Mouse (Mus musculus): ENCODE measurements around the gene Tox2. TPM values are rescaled to one million over a fixed set of nuclear protein-coding genes. Genes with fewer than 3 reads are reported as not detected.

The Tox2 gene
- total RNA-seq, 1 experiment = 0.36 TPM

DNA sequence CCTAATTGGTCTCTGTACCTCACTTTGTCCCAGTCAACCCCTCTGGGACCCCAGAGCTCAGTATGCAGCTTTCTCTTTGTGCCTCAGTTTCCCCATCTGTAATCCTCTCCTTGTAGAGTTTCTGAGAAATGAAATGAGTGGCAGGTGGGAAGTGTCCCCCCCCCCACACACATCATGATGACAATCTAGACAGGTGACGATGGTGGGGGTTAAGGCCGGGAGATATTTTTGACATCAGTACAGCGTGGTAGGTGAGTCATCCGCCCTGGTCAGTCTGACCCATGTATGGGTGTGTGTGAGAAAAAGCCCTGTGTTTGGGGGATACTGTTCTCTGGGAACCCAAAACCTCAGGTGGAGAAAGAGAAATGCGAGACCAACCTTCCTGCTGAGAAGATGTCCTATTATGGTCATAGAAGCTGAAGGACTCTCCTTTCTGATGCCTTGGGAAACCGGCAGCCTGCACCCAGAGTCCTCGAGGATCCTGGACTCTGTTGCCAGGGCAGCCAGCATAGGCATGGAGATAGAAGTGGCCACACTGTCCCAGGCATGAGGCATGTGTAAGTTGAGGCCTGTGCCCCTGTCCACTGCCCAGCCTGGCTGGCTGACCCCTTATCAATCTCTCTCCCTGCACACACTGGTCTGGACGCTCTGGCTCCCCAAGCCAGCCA lies 144.7 kb downstream of the Tox2 start:
- DNase-seq (ENCODE audit: low read depth, low spot score) = no peak
- TF ChIP-seq ZC3H11A (IDR thresholded peaks at IDR 0.05; ENCODE audit: borderline replicate concordance, low read depth, low read length) (no peak), HCFC1 (IDR thresholded peaks at IDR 0.05; ENCODE audit: borderline replicate concordance, insufficient read depth, low read length) (no peak), ZNF384 (IDR thresholded peaks at IDR 0.05; ENCODE audit: low read depth, low read length) (no peak), CHD2 (IDR thresholded peaks at IDR 0.05; ENCODE audit: low read depth, low read length) (no peak), MAFK (IDR thresholded peaks at IDR 0.05; ENCODE audit: insufficient read depth, low read depth, low read length) (no peak)
- Histone ChIP-seq H3K9me3 (ENCODE audit: control insufficient read depth, insufficient read depth, low read depth, low read length) (no peaks in the 10 kb centered on the region), H3K4me3 (ENCODE audit: insufficient read depth in 1 of 2, low read depth in 1 of 2, low read length in 2 of 2, poor library complexity in 1 of 2, severe bottlenecking in 1 of 2) (no peak overlapping the region), H3K36me3 (ENCODE audit: control insufficient read depth, insufficient read depth, low read length, poor library complexity, severe bottlenecking) (no peaks in the 10 kb centered on the region), H3K27ac (ENCODE audit: insufficient read depth, low read depth, low read length, poor library complexity, severe bottlenecking) (no peak overlapping the region), H3K9ac (ENCODE audit: insufficient read depth, low read depth, low read length, poor library complexity, severe bottlenecking) (no peak overlapping the region), H3K4me1 (ENCODE audit: control insufficient read depth in 2 of 2, insufficient read depth in 2 of 2, low read length in 2 of 2, poor library complexity in 1 of 2) (no peaks in the 10 kb centered on the region)
- in situ Hi-C loops (cut with MboI; ENCODE audit: low sequenced_read_pairs in 2 of 2, unreplicated experiment in 2 of 2) = loop anchor here in 1 of 2 experiments (25.0 kb wide), 1 partner anchor 385 kb away; no protein-coding TSS in a partner anchor

DNA sequence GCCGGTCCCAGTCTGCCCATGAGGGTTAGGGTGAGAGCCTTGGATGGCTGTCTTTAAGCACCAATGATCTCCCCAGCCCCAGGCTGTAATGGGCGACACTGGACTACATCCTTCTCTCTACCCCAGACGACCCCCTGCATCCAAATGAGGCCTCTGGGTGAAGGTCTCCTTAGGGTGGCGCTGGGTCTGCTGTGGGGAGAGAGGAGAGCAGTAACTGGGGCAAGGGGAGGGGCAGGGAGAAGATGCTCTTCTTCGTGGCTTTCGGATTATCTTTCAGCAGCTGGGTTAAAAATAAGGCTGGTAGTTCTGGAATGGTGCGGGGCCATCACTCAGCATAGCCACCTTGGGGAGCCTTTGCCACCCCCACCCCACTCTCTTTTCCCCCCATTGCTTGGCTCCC lies 145.8 kb downstream of the Tox2 start:
- TF ChIP-seq HCFC1 (IDR thresholded peaks at IDR 0.05; ENCODE audit: borderline replicate concordance, insufficient read depth, low read length) = no peak
- TF ChIP-seq ZNF384 (IDR thresholded peaks at IDR 0.05; ENCODE audit: low read depth, low read length) = no peak
- TF ChIP-seq MAFK (IDR thresholded peaks at IDR 0.05; ENCODE audit: insufficient read depth, low read depth, low read length) = no peak
- TF ChIP-seq ZC3H11A (IDR thresholded peaks at IDR 0.05; ENCODE audit: borderline replicate concordance, low read depth, low read length) = no peak
- no peak for TF ChIP-seq CHD2 (IDR thresholded peaks at IDR 0.05; ENCODE audit: low read depth, low read length)
- in situ Hi-C loops (cut with MboI; ENCODE audit: low sequenced_read_pairs in 2 of 2, unreplicated experiment in 2 of 2) = loop anchor here in 1 of 2 experiments (25.0 kb wide), 1 partner anchor 386 kb away; no protein-coding TSS in a partner anchor
- H3K4me1 ChIP-seq (ENCODE audit: control insufficient read depth in 2 of 2, insufficient read depth in 2 of 2, low read length in 2 of 2, poor library complexity in 1 of 2) = 0 out of 4 replicates have a peak, but pooled peaks cover 0 to 2% of the 10 kb centered on the region in 2 experiments
- no peak for DNase-seq (ENCODE audit: low read depth, low spot score)
- no peak overlapping the region for H3K4me3 ChIP-seq (ENCODE audit: insufficient read depth in 1 of 2, low read depth in 1 of 2, low read length in 2 of 2, poor library complexity in 1 of 2, severe bottlenecking in 1 of 2)
- H3K27ac ChIP-seq (ENCODE audit: insufficient read depth, low read depth, low read length, poor library complexity, severe bottlenecking) = no peak overlapping the region
- no peaks in the 10 kb centered on the region for H3K9me3 ChIP-seq (ENCODE audit: control insufficient read depth, insufficient read depth, low read depth, low read length)
- no peaks in the 10 kb centered on the region for H3K36me3 ChIP-seq (ENCODE audit: control insufficient read depth, insufficient read depth, low read length, poor library complexity, severe bottlenecking)
- H3K9ac ChIP-seq (ENCODE audit: insufficient read depth, low read depth, low read length, poor library complexity, severe bottlenecking) = no peak overlapping the region

DNA sequence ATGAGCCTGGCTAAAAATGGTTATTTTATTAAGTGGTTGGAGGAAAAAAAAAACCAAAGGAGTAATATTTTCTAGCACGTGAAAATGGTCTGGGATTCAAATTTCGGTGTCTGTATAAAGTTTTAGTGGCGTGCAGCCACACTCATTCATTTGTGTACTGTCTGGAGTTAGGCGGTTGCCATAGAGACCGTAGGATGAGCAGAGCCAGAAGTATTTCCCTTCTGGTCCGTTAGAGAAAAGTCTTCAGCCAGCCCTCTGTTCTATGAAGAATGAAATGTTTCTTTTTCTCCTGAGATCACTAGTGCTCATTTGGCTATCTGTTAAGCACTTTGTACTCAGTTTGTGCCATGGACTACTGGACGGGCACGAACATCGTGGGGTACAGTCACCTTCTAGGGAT lies 146.5 kb downstream of the Tox2 start:
- H3K4me1 ChIP-seq (ENCODE audit: control insufficient read depth in 2 of 2, insufficient read depth in 2 of 2, low read length in 2 of 2, poor library complexity in 1 of 2) = 0 out of 4 replicates have a peak, but pooled peaks cover 0 to 2% of the 10 kb centered on the region in 2 experiments
- DNase-seq (ENCODE audit: low read depth, low spot score) = no peak

DNA sequence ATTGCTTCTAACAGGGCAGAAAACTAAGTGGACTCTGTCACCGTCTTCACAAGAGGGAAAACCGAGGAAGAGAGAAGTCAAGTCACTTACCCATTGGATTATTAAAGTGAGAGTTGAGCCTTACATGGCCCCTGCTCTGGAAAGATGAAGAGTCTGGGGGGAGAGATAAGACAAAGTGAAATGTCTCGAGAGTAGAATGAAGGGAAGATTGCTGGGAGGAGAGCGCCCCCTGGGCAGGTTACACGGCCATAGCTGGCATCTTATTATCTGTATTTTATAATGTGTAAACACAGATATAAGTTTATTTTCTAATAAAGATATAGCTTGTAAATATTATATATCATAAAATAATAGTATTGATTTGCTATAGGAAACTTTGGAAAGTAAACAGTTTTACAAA lies 147.5 kb downstream of the Tox2 start:
- Histone ChIP-seq H3K9me3 (ENCODE audit: control insufficient read depth, insufficient read depth, low read depth, low read length) (no peaks in the 10 kb centered on the region), H3K9ac (ENCODE audit: insufficient read depth, low read depth, low read length, poor library complexity, severe bottlenecking) (no peak overlapping the region), H3K4me3 (ENCODE audit: insufficient read depth in 1 of 2, low read depth in 1 of 2, low read length in 2 of 2, poor library complexity in 1 of 2, severe bottlenecking in 1 of 2) (no peak overlapping the region), H3K27ac (ENCODE audit: insufficient read depth, low read depth, low read length, poor library complexity, severe bottlenecking) (no peak overlapping the region), H3K36me3 (ENCODE audit: control insufficient read depth, insufficient read depth, low read length, poor library complexity, severe bottlenecking) (no peaks in the 10 kb centered on the region), H3K4me1 (ENCODE audit: control insufficient read depth in 2 of 2, insufficient read depth in 2 of 2, low read length in 2 of 2, poor library complexity in 1 of 2) (0 out of 4 replicates have a peak, but pooled peaks cover 0 to 2% of the 10 kb centered on the region in 2 experiments)
- in situ Hi-C loops (cut with MboI; ENCODE audit: low sequenced_read_pairs in 2 of 2, unreplicated experiment in 2 of 2) = no loop called here
- TF ChIP-seq ZC3H11A (IDR thresholded peaks at IDR 0.05; ENCODE audit: borderline replicate concordance, low read depth, low read length) (no peak), ZNF384 (IDR thresholded peaks at IDR 0.05; ENCODE audit: low read depth, low read length) (no peak), HCFC1 (IDR thresholded peaks at IDR 0.05; ENCODE audit: borderline replicate concordance, insufficient read depth, low read length) (no peak), CHD2 (IDR thresholded peaks at IDR 0.05; ENCODE audit: low read depth, low read length) (no peak), MAFK (IDR thresholded peaks at IDR 0.05; ENCODE audit: insufficient read depth, low read depth, low read length) (no peak)
- no peak for DNase-seq (ENCODE audit: low read depth, low spot score)

More for the DNA sequence above, 146.5 kb downstream of the Tox2 start:
- H3K27ac ChIP-seq (ENCODE audit: insufficient read depth, low read depth, low read length, poor library complexity, severe bottlenecking) = no peak overlapping the region
- no peak overlapping the region for H3K9ac ChIP-seq (ENCODE audit: insufficient read depth, low read depth, low read length, poor library complexity, severe bottlenecking)
- TF ChIP-seq MAFK (IDR thresholded peaks at IDR 0.05; ENCODE audit: insufficient read depth, low read depth, low read length) = no peak
- no peak for TF ChIP-seq CHD2 (IDR thresholded peaks at IDR 0.05; ENCODE audit: low read depth, low read length)
- TF ChIP-seq ZNF384 (IDR thresholded peaks at IDR 0.05; ENCODE audit: low read depth, low read length) = no peak
- no peak for TF ChIP-seq ZC3H11A (IDR thresholded peaks at IDR 0.05; ENCODE audit: borderline replicate concordance, low read depth, low read length)
- TF ChIP-seq HCFC1 (IDR thresholded peaks at IDR 0.05; ENCODE audit: borderline replicate concordance, insufficient read depth, low read length) = no peak
- no peaks in the 10 kb centered on the region for H3K9me3 ChIP-seq (ENCODE audit: control insufficient read depth, insufficient read depth, low read depth, low read length)
- no peaks in the 10 kb centered on the region for H3K36me3 ChIP-seq (ENCODE audit: control insufficient read depth, insufficient read depth, low read length, poor library complexity, severe bottlenecking)
- no peak overlapping the region for H3K4me3 ChIP-seq (ENCODE audit: insufficient read depth in 1 of 2, low read depth in 1 of 2, low read length in 2 of 2, poor library complexity in 1 of 2, severe bottlenecking in 1 of 2)
- in situ Hi-C loops (cut with MboI; ENCODE audit: low sequenced_read_pairs in 2 of 2, unreplicated experiment in 2 of 2) = loop anchor here in 1 of 2 experiments (25.0 kb wide), 1 partner anchor 387 kb away; no protein-coding TSS in a partner anchor

Data from ES-E14 (cell line).